Mouse (Mus musculus): ENCODE measurements around the gene Pbld1. TPM values are rescaled to one million over a fixed set of nuclear protein-coding genes. Genes with fewer than 3 reads are reported as not detected.

Gene Pbld1
- polyA plus RNA-seq, 1 experiment, result 0.23 TPM

GRCm38 (mm10) chr10:63022541-63023120, 37.3 kb upstream of the Pbld1 start:
- peaks cover 11% of the 10 kb centered on the region for H3K4me1 ChIP-seq (replicated peaks; ENCODE audit: control insufficient read depth, insufficient read depth, low read length)
- peak; percentile 5 for DNase-seq

GRCm38 (mm10) chr10:63023121-63023748, 36.7 kb upstream of the Pbld1 start:
- Histone ChIP-seq H3K36me3 (ENCODE audit: control insufficient read depth, insufficient read depth, low read length) (no peaks in the 10 kb centered on the region), H3K27me3 (ENCODE audit: control insufficient read depth, insufficient read depth, low read length) (no peaks in the 10 kb centered on the region), H3K4me3 (ENCODE audit: control insufficient read depth, insufficient read depth, low read length) (peak overlapping the region; percentile 71), H3K4me1 (replicated peaks; ENCODE audit: control insufficient read depth, insufficient read depth, low read length) (peaks cover 11% of the 10 kb centered on the region), H3K27ac (ENCODE audit: control insufficient read depth, insufficient read depth, low read length) (peak overlapping the region; percentile 82)
- TF ChIP-seq CTCF (IDR thresholded peaks at IDR 0.05; ENCODE audit: borderline replicate concordance, control insufficient read depth, extremely low read depth, insufficient read depth, low read length, poor library complexity), result no peak
- no peak for TF ChIP-seq POLR2A (IDR thresholded peaks at IDR 0.05; ENCODE audit: control insufficient read depth, extremely low read depth, insufficient read depth, low read length, poor library complexity)
- peak; percentile 69 for DNase-seq
- under 1% methylated on average over 67 of the region's 68 CpGs for WGBS

More at GRCm38 (mm10) chr10:63022541-63023120, 37.3 kb upstream of the Pbld1 start:
- WGBS, result under 1% methylated on average over 27 of the region's 27 CpGs
- peak overlapping the region; percentile 82; the same call in 1 of the 2 replicates for H3K27ac ChIP-seq (ENCODE audit: control insufficient read depth, insufficient read depth, low read length)
- H3K4me3 ChIP-seq (ENCODE audit: control insufficient read depth, insufficient read depth, low read length), result peak overlapping the region; percentile 71
- H3K36me3 ChIP-seq (ENCODE audit: control insufficient read depth, insufficient read depth, low read length), result peaks cover 5% of the 10 kb centered on the region
- H3K27me3 ChIP-seq (ENCODE audit: control insufficient read depth, insufficient read depth, low read length), result no peaks in the 10 kb centered on the region
- no peak for TF ChIP-seq CTCF (IDR thresholded peaks at IDR 0.05; ENCODE audit: borderline replicate concordance, control insufficient read depth, extremely low read depth, insufficient read depth, low read length, poor library complexity)
- no peak for TF ChIP-seq POLR2A (IDR thresholded peaks at IDR 0.05; ENCODE audit: control insufficient read depth, extremely low read depth, insufficient read depth, low read length, poor library complexity)

DNA sequence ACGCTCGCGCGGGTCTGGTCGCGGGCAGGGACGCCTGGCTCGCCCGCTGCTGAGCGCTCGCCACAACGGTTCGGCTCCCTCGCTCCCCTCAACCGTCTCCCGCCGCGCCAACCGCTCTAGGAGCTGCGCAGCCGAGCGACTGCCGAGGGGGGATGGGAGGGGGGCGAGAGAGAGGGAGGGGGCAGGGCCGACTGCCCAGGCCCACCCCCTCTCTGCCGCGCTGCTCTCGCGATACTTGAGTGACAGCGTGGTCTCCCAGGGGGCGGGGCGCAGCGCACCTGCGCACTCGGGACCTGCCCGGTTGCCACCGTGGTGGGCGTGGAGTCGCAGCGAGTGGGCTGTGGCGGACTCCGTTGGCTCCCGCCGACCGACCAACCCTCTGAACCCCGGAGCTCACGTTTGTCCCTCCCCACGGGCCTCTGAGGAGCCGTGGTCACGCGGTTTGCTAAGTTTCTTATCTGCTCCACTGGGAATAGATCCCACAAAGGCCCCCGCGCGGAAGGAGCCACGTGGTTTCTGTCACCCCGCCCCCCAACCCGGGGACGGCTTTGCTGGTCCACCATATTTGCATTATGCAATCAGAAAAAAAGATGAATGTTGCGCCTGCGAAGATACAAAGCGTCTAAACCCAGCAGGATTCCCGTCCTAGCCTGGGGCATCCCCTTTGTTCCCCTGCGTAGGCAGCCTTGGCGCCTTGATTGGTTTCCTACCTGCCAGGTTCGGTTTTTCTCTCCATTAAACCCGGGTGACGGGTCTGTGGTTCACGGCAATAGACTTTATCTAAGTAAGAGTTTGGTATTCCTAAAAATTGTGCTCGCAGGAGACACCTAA, 36.0 kb upstream of the Pbld1 start, which contains the start of the genes Hnrnph3 and Pbld2:
Hnrnph3 (minus strand) TSS at position 469 of the 831 bp plus-strand sequence.
Pbld2 (plus strand) TSS at position 567 of the 831 bp plus-strand sequence.
- H3K36me3 ChIP-seq (ENCODE audit: control insufficient read depth, insufficient read depth, low read length), result no peaks in the 10 kb centered on the region
- peak within 1 kb of the TSS; percentile 71 for H3K4me3 ChIP-seq (ENCODE audit: control insufficient read depth, insufficient read depth, low read length)
- TF ChIP-seq POLR2A (IDR thresholded peaks at IDR 0.05; ENCODE audit: control insufficient read depth, extremely low read depth, insufficient read depth, low read length, poor library complexity), result peak; percentile 95
- TF ChIP-seq CTCF (IDR thresholded peaks at IDR 0.05; ENCODE audit: borderline replicate concordance, control insufficient read depth, extremely low read depth, insufficient read depth, low read length, poor library complexity), result no peak
- H3K27ac ChIP-seq (ENCODE audit: control insufficient read depth, insufficient read depth, low read length), result peak within 1 kb of the TSS; percentile 82
- WGBS, result under 1% methylated on average over 65 of the region's 69 CpGs
- no peaks in the 10 kb centered on the region for H3K27me3 ChIP-seq (ENCODE audit: control insufficient read depth, insufficient read depth, low read length)
- peaks cover 11% of the 10 kb centered on the region for H3K4me1 ChIP-seq (replicated peaks; ENCODE audit: control insufficient read depth, insufficient read depth, low read length)
- DNase-seq, result peak; percentile 98

DNA sequence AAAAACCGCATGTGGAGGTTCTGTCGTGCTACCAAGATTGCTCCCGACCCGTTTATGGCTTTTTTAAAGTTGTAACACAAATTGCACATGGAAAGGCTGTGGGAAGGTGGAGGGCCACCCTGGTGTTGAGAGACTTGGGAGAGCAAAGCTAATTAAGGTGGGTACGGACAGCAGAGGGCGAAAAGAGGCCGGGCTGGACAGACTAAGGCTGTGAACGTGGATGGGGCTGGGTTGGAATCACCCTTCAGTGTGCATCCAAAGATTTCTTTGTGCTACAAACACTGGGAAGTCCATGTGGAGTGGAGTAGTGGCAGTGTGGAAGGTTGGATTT, 35.4 kb upstream of the Pbld1 start:
- no peak for TF ChIP-seq CTCF (IDR thresholded peaks at IDR 0.05; ENCODE audit: borderline replicate concordance, control insufficient read depth, extremely low read depth, insufficient read depth, low read length, poor library complexity)
- no peak for TF ChIP-seq POLR2A (IDR thresholded peaks at IDR 0.05; ENCODE audit: control insufficient read depth, extremely low read depth, insufficient read depth, low read length, poor library complexity)
- peak; percentile 30 for DNase-seq
- Histone ChIP-seq H3K4me3 (ENCODE audit: control insufficient read depth, insufficient read depth, low read length) (peak overlapping the region; percentile 55), H3K4me1 (replicated peaks; ENCODE audit: control insufficient read depth, insufficient read depth, low read length) (peaks cover 8% of the 10 kb centered on the region), H3K27ac (ENCODE audit: control insufficient read depth, insufficient read depth, low read length) (peak overlapping the region; percentile 71), H3K36me3 (ENCODE audit: control insufficient read depth, insufficient read depth, low read length) (no peaks in the 10 kb centered on the region), H3K27me3 (ENCODE audit: control insufficient read depth, insufficient read depth, low read length) (no peaks in the 10 kb centered on the region)
- WGBS, result 1% methylated on average over 8 of the region's 8 CpGs

- TF ChIP-seq CTCF (IDR thresholded peaks at IDR 0.05; ENCODE audit: borderline replicate concordance, control insufficient read depth, extremely low read depth, insufficient read depth, low read length, poor library complexity), result no peak
- no peak for TF ChIP-seq POLR2A (IDR thresholded peaks at IDR 0.05; ENCODE audit: control insufficient read depth, extremely low read depth, insufficient read depth, low read length, poor library complexity)
- Histone ChIP-seq H3K27ac (ENCODE audit: control insufficient read depth, insufficient read depth, low read length) (no peak overlapping the region), H3K4me3 (ENCODE audit: control insufficient read depth, insufficient read depth, low read length) (no peak overlapping the region), H3K36me3 (ENCODE audit: control insufficient read depth, insufficient read depth, low read length) (no peaks in the 10 kb centered on the region), H3K4me1 (replicated peaks; ENCODE audit: control insufficient read depth, insufficient read depth, low read length) (peaks cover 8% of the 10 kb centered on the region), H3K27me3 (ENCODE audit: control insufficient read depth, insufficient read depth, low read length) (no peaks in the 10 kb centered on the region)
- 36% methylated on average over 2 of the region's 2 CpGs for WGBS
- no peak for DNase-seq
Observed at GRCm38 (mm10) chr10:63025016-63025415, 34.9 kb upstream of the Pbld1 start.

GRCm38 (mm10) chr10:63025491-63026011, 34.4 kb upstream of the Pbld1 start:
- Histone ChIP-seq H3K4me1 (replicated peaks; ENCODE audit: control insufficient read depth, insufficient read depth, low read length) (peaks cover 8% of the 10 kb centered on the region), H3K36me3 (ENCODE audit: control insufficient read depth, insufficient read depth, low read length) (no peaks in the 10 kb centered on the region), H3K27ac (ENCODE audit: control insufficient read depth, insufficient read depth, low read length) (no peak overlapping the region), H3K27me3 (ENCODE audit: control insufficient read depth, insufficient read depth, low read length) (no peaks in the 10 kb centered on the region), H3K4me3 (ENCODE audit: control insufficient read depth, insufficient read depth, low read length) (no peak overlapping the region)
- no peak for TF ChIP-seq CTCF (IDR thresholded peaks at IDR 0.05; ENCODE audit: borderline replicate concordance, control insufficient read depth, extremely low read depth, insufficient read depth, low read length, poor library complexity)
- TF ChIP-seq POLR2A (IDR thresholded peaks at IDR 0.05; ENCODE audit: control insufficient read depth, extremely low read depth, insufficient read depth, low read length, poor library complexity), result no peak
- WGBS, result 45% methylated on average over 6 of the region's 6 CpGs
- DNase-seq, result no peak

All from thymus, adult 2 months (tissue).